Mouse (Mus musculus): ENCODE measurements around the gene Shcbp1l. TPM values are rescaled to one million over a fixed set of nuclear protein-coding genes. Genes with fewer than 3 reads are reported as not detected.
"Not testable (repeated sequence)": the region's sequence is repeated elsewhere in the genome, so short reads cannot be mapped to it uniquely, and the experiment has no call there.

Shcbp1l gene
- 1 to 10 TPM; 2.9 to 3.9 TPM for total RNA-seq (2021)
- long read RNA-seq, partial matches to known transcripts: 1 of 1 reads
- long read RNA-seq, other reads (novel, unspliced or antisense): 0 of 1 reads

- DNase-seq (ENCODE audit: low spot score in 2 of 2): peak; percentile 71 to 83
Observed at GRCm38 (mm10) chr1:153424770-153425584, at the start of gene Shcbp1l. Gene Shcbp1l, plus strand, starts transcription at chr1:153425162.

GRCm38 (mm10) chr1:153376446-153376845 is 48.5 kb upstream of the Shcbp1l start:
- no peak for DNase-seq (ENCODE audit: low spot score in 2 of 2)

GRCm38 (mm10) chr1:153378587-153378986 is 46.4 kb upstream of the Shcbp1l start:
- no peak for DNase-seq (ENCODE audit: low spot score in 2 of 2)

DNA sequence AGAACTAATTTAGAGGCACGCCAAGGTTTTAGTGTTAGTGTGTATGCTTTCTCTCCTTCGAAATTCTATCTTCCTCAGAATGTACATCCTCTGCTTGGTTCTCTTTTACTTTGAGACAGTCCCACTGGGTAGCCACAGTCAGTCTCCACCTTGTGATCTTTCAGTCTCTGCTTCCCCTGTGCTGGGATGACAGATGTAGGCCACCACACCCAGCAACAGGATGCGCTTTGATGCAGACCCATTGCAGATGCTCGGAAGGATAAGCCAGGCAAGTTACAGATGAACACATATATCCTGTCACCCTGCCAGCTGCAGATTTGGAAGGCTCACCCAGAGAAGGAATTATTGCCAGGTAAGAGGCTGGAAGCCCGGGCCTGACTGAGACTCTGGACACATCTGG is 45.1 kb upstream of the Shcbp1l start:
- no peak for DNase-seq (ENCODE audit: low spot score in 2 of 2)

GRCm38 (mm10) chr1:153380746-153381282 is 44.1 kb upstream of the Shcbp1l start:
- no peak for DNase-seq (ENCODE audit: low spot score in 2 of 2)

DNA sequence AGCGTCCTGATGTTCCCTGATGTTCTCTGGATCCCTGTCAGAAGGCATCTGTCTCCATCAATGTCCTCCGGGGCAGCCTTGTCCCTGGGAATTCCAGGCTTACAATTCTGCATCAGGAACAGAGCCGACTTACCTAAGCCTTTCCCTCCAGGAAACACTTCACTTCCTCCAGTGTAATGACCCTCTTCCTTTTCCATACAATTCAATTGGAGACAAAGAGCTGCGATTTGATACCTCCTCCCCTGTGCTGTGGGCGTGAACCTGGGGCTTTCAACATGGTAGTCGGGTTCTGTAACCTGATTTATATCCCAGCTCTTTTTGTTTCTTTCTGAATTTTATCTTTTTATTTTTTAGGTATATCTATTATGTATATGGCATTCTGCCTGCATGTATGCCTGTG is 39.9 kb upstream of the Shcbp1l start:
- no peak for DNase-seq (ENCODE audit: low spot score in 2 of 2)

DNA sequence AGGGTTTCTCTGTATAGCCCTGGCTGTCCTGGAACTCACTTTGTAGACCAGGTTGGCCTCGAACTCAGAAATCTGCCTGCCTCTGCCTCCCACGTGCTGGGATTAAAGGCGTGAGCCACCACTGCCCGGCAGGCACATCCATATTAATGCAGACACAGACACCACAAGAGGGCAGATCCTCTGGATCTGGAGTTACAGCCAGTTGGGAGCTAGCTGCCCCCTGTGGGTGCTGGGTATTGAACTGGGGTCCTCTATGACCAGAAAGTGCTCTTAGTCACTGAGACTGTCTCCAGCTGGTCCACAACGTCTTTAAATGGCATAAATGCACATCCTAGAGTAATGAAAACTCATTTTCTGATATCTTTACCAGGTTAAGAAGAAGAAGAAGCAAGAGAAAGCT is 39.3 kb upstream of the Shcbp1l start:
- not testable (repeated sequence) for DNase-seq (ENCODE audit: low spot score in 2 of 2)

- DNase-seq (ENCODE audit: low spot score in 2 of 2): peak; percentile 86 to 87
Observed at GRCm38 (mm10) chr1:153386271-153387069, 38.5 kb upstream of the Shcbp1l start.

- DNase-seq (ENCODE audit: low spot score in 2 of 2): not testable (repeated sequence)
Observed at GRCm38 (mm10) chr1:153395706-153396105, 29.3 kb upstream of the Shcbp1l start.

DNA sequence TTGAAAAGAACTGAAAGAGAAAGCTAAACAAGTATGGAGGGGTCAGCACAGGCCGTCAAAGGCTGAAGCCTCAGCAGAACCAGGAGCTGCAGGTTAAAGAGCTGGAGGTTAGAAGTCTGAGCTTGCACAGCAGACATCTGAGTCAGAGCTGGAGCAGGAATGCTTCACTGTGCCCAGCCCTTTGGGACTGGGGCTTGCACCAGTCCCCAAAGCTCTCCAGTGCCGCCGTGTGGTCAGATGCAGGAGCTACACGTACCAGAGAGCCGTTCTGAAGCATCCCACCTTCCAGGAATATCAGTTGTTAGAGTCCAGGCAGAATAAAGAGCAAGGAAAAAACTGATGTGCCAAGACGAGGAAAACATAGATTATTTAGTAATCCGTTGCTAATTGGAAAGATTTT is 23.2 kb upstream of the Shcbp1l start:
- DNase-seq (ENCODE audit: low spot score in 2 of 2): peak; percentile 69 to 72

GRCm38 (mm10) chr1:153407641-153408040 is 17.3 kb upstream of the Shcbp1l start:
- DNase-seq (ENCODE audit: low spot score in 2 of 2): not testable (repeated sequence)

GRCm38 (mm10) chr1:153408296-153408695 is 16.7 kb upstream of the Shcbp1l start:
- DNase-seq (ENCODE audit: low spot score in 2 of 2): not testable (repeated sequence)

- DNase-seq (ENCODE audit: low spot score in 2 of 2): not testable (repeated sequence)
Observed at GRCm38 (mm10) chr1:153410915-153411314, 14.0 kb upstream of the Shcbp1l start.

- no peak for DNase-seq (ENCODE audit: low spot score in 2 of 2)
Observed at GRCm38 (mm10) chr1:153411723-153412122, 13.2 kb upstream of the Shcbp1l start.

GRCm38 (mm10) chr1:153412663-153413396 is 12.1 kb upstream of the Shcbp1l start:
- not testable (repeated sequence) for DNase-seq (ENCODE audit: low spot score in 2 of 2)

GRCm38 (mm10) chr1:153413397-153414020 is 11.5 kb upstream of the Shcbp1l start:
- DNase-seq (ENCODE audit: low spot score in 2 of 2): peak; percentile 44 to 61

- peak; percentile 66 to 69 for DNase-seq (ENCODE audit: low spot score in 2 of 2)
Observed at GRCm38 (mm10) chr1:153414114-153414723, 10.7 kb upstream of the Shcbp1l start.

- peak; percentile 19 to 37 for DNase-seq (ENCODE audit: low spot score in 2 of 2)
Observed at GRCm38 (mm10) chr1:153414962-153415361, 10.0 kb upstream of the Shcbp1l start.

- not testable (repeated sequence) for DNase-seq (ENCODE audit: low spot score in 2 of 2)
Observed at GRCm38 (mm10) chr1:153415742-153416141, 9.2 kb upstream of the Shcbp1l start.

DNA sequence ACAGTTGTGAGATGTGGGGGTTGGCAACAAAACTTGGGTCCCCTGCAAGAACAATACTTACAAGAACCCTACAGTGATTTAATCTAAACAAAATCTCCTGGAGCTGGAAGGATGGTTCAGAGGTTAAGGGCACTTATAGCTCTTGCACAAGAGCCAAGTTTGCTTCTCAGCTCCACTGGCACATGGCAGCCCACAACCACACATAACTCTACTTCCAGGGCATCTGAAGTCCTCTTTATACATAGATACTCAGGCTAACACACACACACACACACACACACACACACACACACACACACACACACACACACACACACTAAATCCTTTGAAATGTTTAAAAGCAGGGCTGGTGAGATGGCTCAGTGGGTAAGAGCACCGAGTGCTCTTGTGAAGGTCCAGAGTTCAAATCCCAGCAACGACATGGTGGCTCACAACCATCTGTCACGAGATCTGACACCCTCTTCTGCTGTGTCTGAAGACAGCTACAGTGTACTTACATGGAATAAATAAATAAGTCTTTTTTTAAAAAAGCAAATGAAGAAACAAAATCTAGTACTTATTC is 8.6 kb upstream of the Shcbp1l start:
- DNase-seq (ENCODE audit: low spot score in 2 of 2): not testable (repeated sequence)
